Mouse (Mus musculus) MEL (cell line): ENCODE data around the gene Rec8. TPM values are rescaled to one million over a fixed set of nuclear protein-coding genes. Genes with fewer than 3 reads are reported as not detected.
A peak's percentile ranks its signal among the peaks of the same experiment; 100 is the strongest.

Source experiments
- DNase-seq: peaks from one replicate; pipeline ENCODE4 v3.0.0; 2011; ENCODE audit warnings: low read depth, low spot score
- H3K27ac ChIP-seq: 2 replicates; pipeline ENCODE4 v1.5.1; 2012; ENCODE audit warnings: low read depth, mild to moderate bottlenecking, control low read depth, low read length, moderate library complexity; ENCODE audit not compliant: control insufficient read depth
- H3K27me3 ChIP-seq, 2 experiments: fragments of 150-350 bp in 1 of 2; sonication (generic) in 1 of 2; 2 replicates each; pipeline ENCODE4 v1.6.1; 2012; ENCODE audit warnings: low read length in 2 of 2, mild to moderate bottlenecking in 2 of 2, improper control_type of control experiment in 1 of 2, moderate library complexity in 1 of 2; ENCODE audit not compliant: insufficient read depth in 2 of 2, control insufficient read depth in 1 of 2
- H3K36me3 ChIP-seq, 2 experiments: 2 replicates each; pipeline ENCODE4 v1.6.1; 2012 to 2014; ENCODE audit warnings: low read length in 2 of 2, improper control_type of control experiment in 1 of 2, inconsistent platforms in 1 of 2, mild to moderate bottlenecking in 1 of 2; ENCODE audit not compliant: insufficient read depth in 2 of 2, control insufficient read depth in 1 of 2
- H3K4me1 ChIP-seq, 2 experiments: fragments of 150-350 bp in 1 of 2; sonication (generic) in 1 of 2; 2 replicates each; pipeline ENCODE4 v1.6.1; 2012; ENCODE audit warnings: low read length in 2 of 2, improper control_type of control experiment in 1 of 2, mild to moderate bottlenecking in 1 of 2; ENCODE audit not compliant: insufficient read depth in 2 of 2, control insufficient read depth in 1 of 2
- H3K4me3 ChIP-seq, 2 experiments: fragments of 150-350 bp in 1 of 2; sonication (generic) in 1 of 2; 2 replicates each; pipeline ENCODE4 v1.5.1; 2012; ENCODE audit warnings: low read depth in 2 of 2, low read length in 2 of 2, mild to moderate bottlenecking in 2 of 2, moderate library complexity in 2 of 2, control low read depth in 1 of 2, improper control_type of control experiment in 1 of 2; ENCODE audit not compliant: control insufficient read depth in 1 of 2, insufficient read depth in 1 of 2
- H3K79me2 ChIP-seq: 2 replicates; pipeline ENCODE4 v1.6.1; 2012; ENCODE audit warnings: mild to moderate bottlenecking, low read length, moderate library complexity; ENCODE audit not compliant: control insufficient read depth, poor library complexity, insufficient read depth
- H3K9ac ChIP-seq: 2 replicates; pipeline ENCODE4 v1.6.1; 2012; ENCODE audit warnings: low read depth, mild to moderate bottlenecking, control low read depth, low read length, moderate library complexity; ENCODE audit not compliant: control insufficient read depth, poor library complexity, severe bottlenecking
- H3K9me3 ChIP-seq: fragments of 150-350 bp; sonication (generic); replicated peaks from 2 replicates; pipeline ENCODE4 v1.6.1; 2012; ENCODE audit warnings: mild to moderate bottlenecking, low read length, improper control_type of control experiment, moderate library complexity; ENCODE audit not compliant: insufficient read depth
- BHLHE40 ChIP-seq: IDR thresholded peaks from 2 replicates; pipeline ENCODE4 v1.6.1; 2012; ENCODE audit warnings: low read depth, mild to moderate bottlenecking, inconsistent platforms, low read length, improper control_type of control experiment, borderline replicate concordance
- CHD1 ChIP-seq: IDR thresholded peaks from 2 replicates; pipeline ENCODE4 v1.6.1; 2012; ENCODE audit warnings: low read depth, mild to moderate bottlenecking, inconsistent platforms, low read length, improper control_type of control experiment
- CTCF ChIP-seq, 3 experiments: IDR thresholded peaks in 2 of 3; conservative IDR thresholded peaks in 1 of 3; 2 replicates each; pipeline ENCODE4 v1.5.1; 2011 to 2012; ENCODE audit warnings: low read length in 3 of 3, low read depth in 2 of 3, mild to moderate bottlenecking in 2 of 3, improper control_type of control experiment in 1 of 3, inconsistent platforms in 1 of 3, mixed read lengths in 1 of 3, moderate library complexity in 1 of 3; ENCODE audit not compliant: control insufficient read depth in 1 of 3, insufficient read depth in 1 of 3, poor library complexity in 1 of 3, severe bottlenecking in 1 of 3
- ELF1 ChIP-seq: IDR thresholded peaks from 2 replicates; pipeline ENCODE4 v1.6.1; 2014; ENCODE audit warnings: low read depth, mild to moderate bottlenecking, inconsistent platforms, low read length, improper control_type of control experiment, moderate library complexity
- EP300 ChIP-seq, 2 experiments: IDR thresholded peaks; 2 replicates each; pipeline ENCODE4 v1.6.1; 2011; ENCODE audit warnings: improper control_type of control experiment in 2 of 2, low read length in 2 of 2, low read depth in 1 of 2, mild to moderate bottlenecking in 1 of 2
- ETS1 ChIP-seq: IDR thresholded peaks from 2 replicates; pipeline ENCODE4 v1.6.1; 2012; ENCODE audit warnings: low read depth, mild to moderate bottlenecking, inconsistent platforms, low read length, improper control_type of control experiment, moderate library complexity
- HCFC1 ChIP-seq: IDR thresholded peaks from 2 replicates; pipeline ENCODE4 v1.6.1; 2012; ENCODE audit warnings: low read depth, mild to moderate bottlenecking, inconsistent platforms, low read length, improper control_type of control experiment, moderate library complexity
- JUND ChIP-seq: IDR thresholded peaks from 2 replicates; pipeline ENCODE4 v1.6.1; 2011; ENCODE audit warnings: low read depth, mild to moderate bottlenecking, improper control_type of control experiment, low read length
- KAT2A ChIP-seq: conservative IDR thresholded peaks from 2 replicates; pipeline ENCODE4 v1.6.1; 2012; ENCODE audit warnings: low read depth, low read length, improper control_type of control experiment, inconsistent platforms
- MAFK ChIP-seq: IDR thresholded peaks from 2 replicates; pipeline ENCODE4 v1.6.1; 2011; ENCODE audit warnings: low read depth, mild to moderate bottlenecking, low read length, improper control_type of control experiment, borderline replicate concordance
- MEF2A ChIP-seq: IDR thresholded peaks from 2 replicates; pipeline ENCODE4 v1.6.1; 2014; ENCODE audit warnings: low read depth, mild to moderate bottlenecking, inconsistent platforms, low read length, improper control_type of control experiment; ENCODE audit not compliant: poor library complexity, insufficient replicate concordance, severe bottlenecking; ENCODE audit errors: extremely low read depth
- MXI1 ChIP-seq: IDR thresholded peaks from 2 replicates; pipeline ENCODE4 v1.6.1; 2011; ENCODE audit warnings: mild to moderate bottlenecking, low read depth, low read length, improper control_type of control experiment
- MYB ChIP-seq: IDR thresholded peaks from 2 replicates; pipeline ENCODE4 v1.6.1; 2011; ENCODE audit warnings: mild to moderate bottlenecking, low read depth, low read length, improper control_type of control experiment
- POLR2A ChIP-seq, 2 experiments: IDR thresholded peaks; 2 replicates each; pipeline ENCODE4 v1.6.1; 2011 to 2012; ENCODE audit warnings: low read length in 2 of 2, mild to moderate bottlenecking in 2 of 2, control low read depth in 1 of 2, improper control_type of control experiment in 1 of 2, low read depth in 1 of 2, moderate library complexity in 1 of 2; ENCODE audit not compliant: control insufficient read depth in 1 of 2, insufficient read depth in 1 of 2, poor library complexity in 1 of 2
- POLR2AphosphoS2 ChIP-seq: IDR thresholded peaks from 2 replicates; pipeline ENCODE4 v1.6.1; 2011; ENCODE audit warnings: low read length, improper control_type of control experiment
- POLR2AphosphoS5 ChIP-seq: IDR thresholded peaks from 2 replicates; pipeline ENCODE4 v1.6.1; 2012; ENCODE audit warnings: low read depth, borderline replicate concordance, mild to moderate bottlenecking, inconsistent platforms, low read length, moderate library complexity, mixed read lengths
- RAD21 ChIP-seq: IDR thresholded peaks from 2 replicates; pipeline ENCODE4 v1.6.1; 2011; ENCODE audit warnings: mild to moderate bottlenecking, low read depth, low read length, improper control_type of control experiment
- SIN3A ChIP-seq: IDR thresholded peaks from 2 replicates; pipeline ENCODE4 v1.6.1; 2012; ENCODE audit warnings: low read length, improper control_type of control experiment, inconsistent platforms
- TBP ChIP-seq: IDR thresholded peaks from 2 replicates; pipeline ENCODE4 v1.8.0; 2011; ENCODE audit warnings: low read depth, low read length, improper control_type of control experiment
- UBTF ChIP-seq: IDR thresholded peaks from 2 replicates; pipeline ENCODE4 v1.6.1; 2012; ENCODE audit warnings: low read depth, mild to moderate bottlenecking, inconsistent platforms, low read length, improper control_type of control experiment, moderate library complexity, borderline replicate concordance; ENCODE audit not compliant: insufficient read depth
- USF1 ChIP-seq: IDR thresholded peaks from 2 replicates; pipeline ENCODE4 v1.6.1; 2014; ENCODE audit warnings: low read depth, mild to moderate bottlenecking, inconsistent platforms, low read length, improper control_type of control experiment, moderate library complexity
- USF2 ChIP-seq, 2 experiments: IDR thresholded peaks; 2 replicates each; pipeline ENCODE4 v1.6.1; 2011 to 2012; ENCODE audit warnings: improper control_type of control experiment in 2 of 2, low read length in 2 of 2, borderline replicate concordance in 1 of 2, inconsistent platforms in 1 of 2, low read depth in 1 of 2, mild to moderate bottlenecking in 1 of 2; ENCODE audit not compliant: insufficient read depth in 1 of 2
- ZC3H11A ChIP-seq: IDR thresholded peaks from 2 replicates; pipeline ENCODE4 v1.6.1; 2012; ENCODE audit warnings: low read depth, mild to moderate bottlenecking, inconsistent platforms, low read length, improper control_type of control experiment
- ZKSCAN1 ChIP-seq: IDR thresholded peaks from 2 replicates; pipeline ENCODE4 v1.6.1; 2012; ENCODE audit warnings: low read depth, mild to moderate bottlenecking, inconsistent platforms, low read length, improper control_type of control experiment, moderate library complexity
- ZNF384 ChIP-seq: IDR thresholded peaks from 2 replicates; pipeline ENCODE4 v1.6.1; 2012; ENCODE audit warnings: low read depth, mild to moderate bottlenecking, inconsistent platforms, low read length, improper control_type of control experiment
- polyA plus RNA-seq, 2 experiments: library from polyadenylated mRNA; stranded (reverse) in 1 of 2; unstranded in 1 of 2; fragments of >175 nt in 1 of 2; fragments of >200 nt in 1 of 2; gene quantifications; 2 replicates each; pipeline versions ENCODE4 v1.2.1 to v1.2.4; 2012; ENCODE audit warnings: low replicate concordance in 2 of 2, low read depth in 1 of 2; ENCODE audit not compliant: insufficient read length in 2 of 2, insufficient read depth in 1 of 2, missing spikeins in 1 of 2
- total RNA-seq: library from RNA; depleted of rRNA; stranded (reverse); fragments of 300-350 nt; gene quantifications from 2 replicates; pipeline ENCODE4 v1.2.3, GENCODE M21; 2012

The Rec8 gene
- total and polyA plus RNA-seq, 3 experiments: 1.5 to 2.5 TPM; not detected in 1

DNA sequence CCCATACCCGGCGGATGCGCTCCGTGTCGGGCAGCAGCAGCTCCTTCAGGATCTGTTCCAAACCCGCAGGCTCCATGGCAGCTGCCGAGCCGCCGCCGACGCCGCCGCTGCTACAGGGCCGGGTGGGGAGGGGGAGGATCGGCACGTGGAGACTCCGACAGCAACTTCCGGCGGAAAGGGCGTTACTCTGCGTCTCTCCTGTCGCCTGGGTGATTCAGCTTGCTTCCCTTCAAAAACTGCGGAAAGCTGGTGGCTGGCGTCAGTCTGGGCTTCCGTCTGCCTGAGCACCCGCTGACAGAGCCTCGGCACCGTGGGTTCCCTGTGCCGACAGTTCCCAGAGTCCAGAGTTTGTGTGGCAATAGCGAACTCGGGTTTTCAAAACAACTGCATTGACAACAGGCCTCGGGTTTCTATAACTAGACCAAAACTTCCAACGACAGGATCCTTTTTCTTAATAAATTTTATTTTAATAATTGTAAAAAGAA lies 17.7 kb downstream of the Rec8 start, which contains the start of gene Ipo4 (continued):
- TF ChIP-seq ELF1: peak; percentile 65
- no peak for TF ChIP-seq KAT2A
- TF ChIP-seq MXI1: peak; percentile 99
- TF ChIP-seq BHLHE40: peak; percentile 94
- no peak for TF ChIP-seq MEF2A

DNA sequence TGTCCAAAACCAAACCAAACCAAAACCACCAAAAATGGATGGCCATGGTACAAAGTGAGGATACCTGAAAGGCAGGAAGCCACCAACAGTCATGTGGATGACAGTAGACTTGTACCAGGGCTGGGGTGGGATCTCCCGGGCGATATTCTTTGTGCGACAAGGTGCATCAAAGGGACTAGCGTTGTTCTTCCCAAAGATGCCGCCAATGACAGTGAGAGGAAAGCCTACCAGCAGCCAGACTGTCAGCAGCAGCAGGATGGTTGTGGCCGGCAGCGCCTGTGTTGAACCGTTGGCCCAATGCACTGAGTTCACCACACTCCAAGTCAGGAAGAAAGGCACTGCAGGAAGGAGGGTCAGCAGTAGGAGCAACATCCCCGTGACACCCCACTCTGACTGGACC lies 20.0 kb downstream of the Rec8 start, which contains the start of gene Gm49378:
Gm49378 (minus strand) TSS at position 101 of the 400 bp plus-strand sequence.
- Histone ChIP-seq H3K27ac (no peak within 1 kb of the TSS), H3K9ac (no peak within 1 kb of the TSS), H3K36me3 (peaks cover 4 to 9% of the 10 kb centered on the region in 2 experiments), H3K27me3 (no peaks in the 10 kb centered on the region), H3K4me1 (peaks cover 0 to 6% of the 10 kb centered on the region in 2 experiments; a peak in 2 of 4 replicates), H3K4me3 (no peak within 1 kb of the TSS), H3K79me2 (peaks cover 30% of the 10 kb centered on the region), H3K9me3 (no peaks in the 10 kb centered on the region)
- no peak for TF ChIP-seq TBP
- TF ChIP-seq UBTF: no peak
- no peak for TF ChIP-seq RAD21
- TF ChIP-seq POLR2AphosphoS5: no peak
- TF ChIP-seq ZKSCAN1: no peak
- no peak for TF ChIP-seq USF1
- TF ChIP-seq POLR2A (IDR thresholded peaks at IDR 0.05; ENCODE audit: control insufficient read depth in 1 of 2, insufficient read depth in 1 of 2, low read depth in 1 of 2, low read length in 2 of 2, poor library complexity in 1 of 2): no peak
- no peak for DNase-seq

DNA sequence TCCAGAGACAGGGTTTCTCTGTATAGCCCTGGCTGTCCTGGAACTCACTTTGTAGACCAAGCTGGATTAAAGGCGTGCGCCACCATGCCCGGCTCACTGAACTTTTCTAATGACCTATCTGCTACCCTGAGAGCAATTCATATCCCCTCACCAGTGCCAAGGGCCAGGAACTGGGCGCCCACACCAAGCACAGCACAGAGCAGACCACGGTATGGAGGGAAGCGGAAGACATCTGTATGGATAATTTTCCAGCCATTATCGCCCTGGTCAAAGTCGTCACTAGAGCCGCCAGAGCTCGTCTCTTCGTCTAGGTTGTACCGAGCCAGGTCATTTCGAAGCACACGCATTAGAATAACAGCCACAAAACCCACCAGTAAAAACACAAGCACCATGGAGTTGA lies 23.0 kb downstream of the Rec8 start:
- peaks cover 42% of the 10 kb centered on the region for H3K79me2 ChIP-seq
- H3K4me1 ChIP-seq: peaks cover 0 to 14% of the 10 kb centered on the region in 2 experiments; a peak in 2 of 4 replicates
- H3K36me3 ChIP-seq: peaks cover 4 to 17% of the 10 kb centered on the region in 2 experiments
- no peak overlapping the region for H3K27ac ChIP-seq
- no peak overlapping the region for H3K9ac ChIP-seq
- no peak for DNase-seq
- no peaks in the 10 kb centered on the region for H3K27me3 ChIP-seq
- no peak overlapping the region for H3K4me3 ChIP-seq
- H3K9me3 ChIP-seq: no peaks in the 10 kb centered on the region
- TF ChIP-seq ZC3H11A: no peak
- no peak for TF ChIP-seq RAD21
- no peak for TF ChIP-seq USF2 (IDR thresholded peaks at IDR 0.05; ENCODE audit: borderline replicate concordance in 1 of 2, insufficient read depth in 1 of 2, low read depth in 1 of 2, low read length in 2 of 2)
- no peak for TF ChIP-seq MXI1
- TF ChIP-seq HCFC1: no peak
- no peak for TF ChIP-seq JUND
- no peak for TF ChIP-seq POLR2A (IDR thresholded peaks at IDR 0.05; ENCODE audit: control insufficient read depth in 1 of 2, insufficient read depth in 1 of 2, low read depth in 1 of 2, low read length in 2 of 2, poor library complexity in 1 of 2)
- no peak for TF ChIP-seq CTCF (IDR thresholded peaks at IDR 0.05 in 2 of 3, conservative IDR thresholded peaks at IDR 0.05 in 1 of 3; ENCODE audit: control insufficient read depth in 1 of 3, insufficient read depth in 1 of 3, low read depth in 2 of 3, low read length in 3 of 3, poor library complexity in 1 of 3, severe bottlenecking in 1 of 3)
- no peak for TF ChIP-seq POLR2AphosphoS2
- TF ChIP-seq ETS1: no peak
- no peak for TF ChIP-seq TBP
- no peak for TF ChIP-seq USF1
- no peak for TF ChIP-seq MEF2A
- no peak for TF ChIP-seq SIN3A
- TF ChIP-seq CHD1: no peak
- no peak for TF ChIP-seq ZNF384
- TF ChIP-seq MAFK: no peak
- TF ChIP-seq POLR2AphosphoS5: no peak
- no peak for TF ChIP-seq MYB
- TF ChIP-seq EP300 (IDR thresholded peaks at IDR 0.05; ENCODE audit: low read depth in 1 of 2, low read length in 2 of 2): no peak
